Mouse (Mus musculus): ENCODE results near the gene Gtf2f2.

DNA sequence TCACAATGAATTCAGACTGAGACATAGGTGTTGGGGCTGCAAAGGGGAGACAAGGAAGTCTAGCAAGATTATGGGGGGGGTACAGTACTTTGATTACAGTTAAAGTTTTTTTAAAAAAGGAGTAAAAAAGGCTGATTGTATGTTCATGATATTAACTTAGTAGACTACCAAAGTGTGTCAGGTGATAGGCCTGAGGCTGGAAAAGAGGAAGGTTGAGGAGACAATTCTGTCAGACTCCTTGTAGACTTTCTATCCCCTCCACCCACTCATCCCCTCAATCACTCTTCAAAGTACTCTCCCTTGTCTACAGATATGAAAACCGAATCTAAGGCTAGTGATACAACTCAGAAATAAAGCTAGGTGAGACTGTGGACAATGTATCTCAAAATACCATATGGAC lies 2.5 kb downstream of the Gtf2f2 start:
- TF ChIP-seq CTCF (conservative IDR thresholded peaks at IDR 0.05 in 1 of 2, IDR thresholded peaks at IDR 0.05 in 1 of 2; ENCODE audit: low read depth in 2 of 2, low read length in 2 of 2) (no peak), USF1 (IDR thresholded peaks at IDR 0.05; ENCODE audit: low read depth, low read length) (no peak), POLR2A (IDR thresholded peaks at IDR 0.05; ENCODE audit: low read depth, low read length) (no peak), MAX (IDR thresholded peaks at IDR 0.05; ENCODE audit: low read length) (no peak)
